Mouse (Mus musculus) hindbrain, postnatal 0 days (tissue): ENCODE results near the gene Krt88. TPM values are rescaled to one million over a fixed set of nuclear protein-coding genes. Genes with fewer than 3 reads are reported as not detected.
A peak's percentile ranks its signal among the peaks of the same experiment; 100 is the strongest.

ENCODE experiments used
- ATAC-seq: fragments of 200-750 bp; cut with Nextera tagmentation; 2 replicates; pipeline ENCODE4 v1.8.0; 2017; ENCODE audit warnings: mild to moderate bottlenecking, moderate TSS enrichment, moderate library complexity
- DNase-seq: peaks from one replicate; pipeline ENCODE4 v3.0.0-alpha.2; 2015; ENCODE audit warnings: low spot score
- H3K27ac ChIP-seq: fragments of 300-500 bp; sonication (generic); 2 replicates; pipeline ENCODE4 v1.5.1; 2014; ENCODE audit warnings: mild to moderate bottlenecking
- H3K27me3 ChIP-seq: fragments of 300-500 bp; sonication (generic); 2 replicates; pipeline ENCODE4 v1.6.1; 2014; ENCODE audit warnings: low read length, mixed read lengths; ENCODE audit not compliant: insufficient read depth
- H3K36me3 ChIP-seq: fragments of 300-500 bp; sonication (generic); 2 replicates; pipeline ENCODE4 v1.6.1; 2014; ENCODE audit warnings: low read length, mixed read lengths; ENCODE audit not compliant: insufficient read depth
- H3K4me1 ChIP-seq: fragments of 300-500 bp; sonication (generic); 2 replicates; pipeline ENCODE4 v1.6.1; 2014; ENCODE audit warnings: antibody characterized with exemption, low read length, mixed read lengths; ENCODE audit not compliant: insufficient read depth
- H3K4me2 ChIP-seq: fragments of 300-500 bp; sonication (generic); 2 replicates; pipeline ENCODE4 v1.6.1; 2014; ENCODE audit warnings: low read depth, mild to moderate bottlenecking, low read length, moderate library complexity, mixed read lengths
- H3K4me3 ChIP-seq: fragments of 300-500 bp; sonication (generic); 2 replicates; pipeline ENCODE4 v1.5.1; 2014; ENCODE audit warnings: low read length
- H3K9ac ChIP-seq: fragments of 300-500 bp; sonication (generic); replicated peaks from 2 replicates; pipeline ENCODE4 v1.6.1; 2014; ENCODE audit warnings: mild to moderate bottlenecking, low read length, moderate library complexity, mixed read lengths
- H3K9me3 ChIP-seq: fragments of 300-500 bp; sonication (generic); 2 replicates; pipeline ENCODE4 v1.6.1; 2016; ENCODE audit warnings: low read length, mixed read lengths
- CTCF ChIP-seq: IDR thresholded peaks from 2 replicates; pipeline ENCODE4 v1.5.1; 2016; ENCODE audit warnings: antibody characterized with exemption, control low read depth, low read depth
- WGBS: fragments of 180-500 bp; shearing (Covaris S2); extraction: QIAGEN DNeasy Blood & Tissue Kit; methylation state at CpG from one replicate; pipeline ENCODE4 v1.1.7; 2014; 5-methylcytosine and 5-hydroxymethylcytosine counted together
- polyA plus RNA-seq: library from polyadenylated mRNA; unstranded; fragments of >200 nt; fragmentation: Nextera tagmentation; extraction: Ambion mirVana; gene quantifications from 2 replicates; pipeline ENCODE4 v1.2.1, GENCODE M21; 2015
- total RNA-seq: library from RNA; depleted of rRNA; stranded (reverse); fragments of >200 nt; gene quantifications from 2 replicates; pipeline ENCODE4 v1.2.3, GENCODE M21; 2014

Gene Krt88
- total and polyA plus RNA-seq, 2 experiments from 2014 or later: 0.16 TPM; not detected in 1

DNA sequence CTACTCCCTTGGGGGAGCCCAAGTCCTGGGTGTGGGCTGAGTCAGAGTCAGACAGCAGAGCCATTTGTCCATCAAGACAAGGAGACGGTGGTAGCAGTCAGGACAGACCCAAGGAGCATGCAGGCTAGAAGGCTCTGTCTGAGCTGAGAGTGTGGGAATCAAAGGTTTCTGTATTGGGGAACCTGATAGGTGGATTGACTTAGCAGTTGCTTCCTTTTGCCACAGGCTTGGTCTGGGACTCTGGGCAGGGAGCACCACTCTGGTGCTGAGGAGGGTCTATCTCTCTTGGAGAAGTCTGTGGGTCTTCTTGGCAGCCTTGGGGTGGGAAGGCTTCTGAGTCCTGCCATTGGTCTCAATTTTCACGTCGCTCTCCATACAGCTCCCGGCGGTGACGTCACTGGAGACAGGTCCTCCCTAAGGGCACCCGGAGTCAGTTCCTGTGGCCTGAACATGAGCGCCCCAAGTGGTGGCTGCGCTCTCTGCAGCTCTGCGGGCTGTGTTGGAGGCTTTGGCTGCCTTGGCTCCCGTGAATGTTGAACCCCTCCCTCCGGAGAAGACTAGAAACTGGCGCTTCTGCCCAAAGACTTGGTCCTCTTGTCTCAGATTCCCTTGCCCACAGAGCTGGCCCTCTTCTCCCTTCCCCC, 5.7 kb downstream of the Krt88 start:
- no peak overlapping the region for H3K4me2 ChIP-seq
- H3K4me3 ChIP-seq: no peak overlapping the region
- H3K27me3 ChIP-seq: no peaks in the 10 kb centered on the region
- no peak overlapping the region for H3K27ac ChIP-seq
- no peaks in the 10 kb centered on the region for H3K9me3 ChIP-seq
- ATAC-seq (peak; percentile 87), DNase-seq (peak; percentile 78)
- TF ChIP-seq CTCF: peak; percentile 82
- no peak overlapping the region for H3K9ac ChIP-seq
- 7% methylated on average over 13 of the region's 13 CpGs for WGBS
- H3K4me1 ChIP-seq: peaks cover under 1% of the 10 kb centered on the region; the same call in 1 of the 2 replicates
- H3K36me3 ChIP-seq: no peaks in the 10 kb centered on the region

DNA sequence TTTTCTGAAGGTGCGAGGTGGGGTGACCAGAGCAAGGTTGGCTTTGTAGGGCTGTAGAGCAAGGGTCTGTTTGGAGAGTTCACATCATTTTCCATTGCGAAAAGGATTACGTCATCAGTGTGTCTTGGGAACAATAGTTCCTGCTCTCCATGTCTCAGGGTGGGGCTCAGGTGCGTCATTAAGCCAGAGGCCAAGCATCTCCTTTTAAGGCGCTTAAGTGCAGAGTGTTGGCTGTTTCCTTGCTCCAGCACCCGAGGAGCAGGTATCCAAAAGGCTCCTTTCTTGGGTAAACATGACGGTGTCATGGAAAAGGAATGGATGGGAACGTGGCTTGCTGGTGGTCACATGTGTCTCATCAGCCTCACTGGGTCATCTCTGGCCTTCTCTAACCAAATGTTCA, 7.2 kb downstream of the Krt88 start:
- Histone ChIP-seq H3K4me3 (no peak overlapping the region), H3K9ac (no peak overlapping the region), H3K36me3 (no peaks in the 10 kb centered on the region), H3K4me1 (peaks cover 4% of the 10 kb centered on the region; the same call in 1 of the 2 replicates), H3K27me3 (no peaks in the 10 kb centered on the region), H3K27ac (no peak overlapping the region), H3K9me3 (no peaks in the 10 kb centered on the region), H3K4me2 (no peak overlapping the region)
- WGBS: 88% methylated on average over 8 of the region's 8 CpGs
- TF ChIP-seq CTCF: no peak
- no peak for DNase-seq
- no peak for ATAC-seq

DNA sequence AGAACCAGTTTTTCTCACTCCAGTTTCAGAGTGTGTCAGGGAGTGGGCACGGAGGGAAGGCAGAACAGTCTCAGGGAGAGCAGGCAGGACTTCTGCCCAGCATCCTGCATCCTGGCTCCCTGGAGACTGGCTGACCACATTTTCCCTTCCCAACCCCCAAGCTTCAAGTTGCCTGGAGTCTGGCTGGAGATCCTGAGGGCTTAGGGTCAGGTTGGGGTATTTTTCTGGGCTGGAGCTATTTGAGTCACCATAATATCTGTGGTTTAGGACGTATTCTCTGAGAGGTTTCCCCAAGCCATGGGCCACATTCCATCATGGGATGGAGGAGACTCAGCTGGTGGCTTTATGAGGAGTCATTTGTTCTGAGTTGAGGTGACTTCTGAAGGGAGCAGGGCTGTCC, 7.7 kb downstream of the Krt88 start:
- H3K4me1 ChIP-seq: peaks cover 4% of the 10 kb centered on the region; the same call in 1 of the 2 replicates
- DNase-seq: no peak
- WGBS: 85% methylated on average over 2 of the region's 2 CpGs
- H3K9ac ChIP-seq: no peak overlapping the region
- no peak for TF ChIP-seq CTCF
- H3K27ac ChIP-seq: no peak overlapping the region
- no peak overlapping the region for H3K4me2 ChIP-seq
- ATAC-seq: no peak
- H3K9me3 ChIP-seq: no peaks in the 10 kb centered on the region
- H3K27me3 ChIP-seq: no peaks in the 10 kb centered on the region
- no peak overlapping the region for H3K4me3 ChIP-seq
- no peaks in the 10 kb centered on the region for H3K36me3 ChIP-seq

DNA sequence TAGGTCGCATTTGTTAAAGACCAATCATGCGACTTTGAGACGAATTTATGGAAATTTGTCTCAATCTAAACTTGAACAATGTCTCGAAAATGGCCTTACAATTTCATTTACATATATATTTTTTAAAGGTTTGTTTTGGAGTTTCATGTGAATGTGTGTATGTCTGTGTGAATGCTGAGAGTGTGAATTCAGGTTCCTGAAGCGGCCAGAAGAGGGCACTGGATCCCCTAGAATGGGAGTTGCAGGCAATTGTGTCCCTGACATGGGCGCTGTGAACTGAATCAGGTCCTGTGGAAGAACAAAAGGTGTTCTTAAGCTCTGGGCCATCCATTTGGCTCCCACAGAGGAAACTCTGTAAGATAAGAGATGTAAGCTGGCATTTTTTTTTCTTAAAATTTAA, 8.3 kb downstream of the Krt88 start:
- H3K9me3 ChIP-seq: no peaks in the 10 kb centered on the region
- DNase-seq: no peak
- 93% methylated on average over 6 of the region's 6 CpGs for WGBS
- H3K36me3 ChIP-seq: no peaks in the 10 kb centered on the region
- H3K9ac ChIP-seq: no peak overlapping the region
- ATAC-seq: no peak
- no peak overlapping the region for H3K27ac ChIP-seq
- H3K4me3 ChIP-seq: no peak overlapping the region
- H3K4me2 ChIP-seq: no peak overlapping the region
- peaks cover 4% of the 10 kb centered on the region; the same call in 1 of the 2 replicates for H3K4me1 ChIP-seq
- TF ChIP-seq CTCF: no peak
- H3K27me3 ChIP-seq: no peaks in the 10 kb centered on the region

DNA sequence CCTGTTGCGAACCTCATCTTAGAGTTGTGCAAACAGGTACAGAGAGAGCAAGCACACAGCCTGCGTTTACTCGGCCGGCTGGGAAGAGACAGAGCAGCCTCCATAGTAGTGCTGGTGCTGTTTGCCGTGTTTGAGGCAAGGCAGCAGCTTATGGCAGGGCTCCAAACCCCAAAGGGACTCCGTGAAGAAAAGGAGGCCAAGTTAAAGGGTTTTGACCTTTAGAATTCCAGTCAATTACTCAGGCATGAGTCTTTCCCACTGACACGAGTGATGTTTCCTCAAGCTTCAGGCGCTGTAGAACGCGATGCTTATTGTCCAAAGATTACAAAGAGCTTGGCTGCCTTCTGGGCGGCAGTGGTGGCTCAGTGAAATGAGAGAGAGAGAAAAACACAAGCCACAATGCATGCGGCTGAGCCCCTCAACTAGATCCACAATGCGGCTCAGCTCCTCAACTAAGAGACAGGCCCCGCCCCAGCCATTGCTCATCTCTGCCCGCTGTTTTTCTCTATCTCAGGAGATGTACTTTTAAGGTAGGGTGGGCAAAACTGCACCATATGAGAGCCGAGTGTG, 10.9 kb downstream of the Krt88 start:
- H3K9me3 ChIP-seq: no peaks in the 10 kb centered on the region
- H3K27ac ChIP-seq: 0 out of 2 replicates have a peak overlapping the region, but pooled peaks have one; percentile 26
- peaks cover 4% of the 10 kb centered on the region; the same call in 1 of the 2 replicates for H3K4me1 ChIP-seq
- ATAC-seq (no peak), DNase-seq (peak; percentile 32)
- H3K36me3 ChIP-seq: no peaks in the 10 kb centered on the region
- TF ChIP-seq CTCF: no peak; the same call in 1 of the 2 replicates
- 28% methylated on average over 16 of the region's 16 CpGs for WGBS
- no peaks in the 10 kb centered on the region for H3K27me3 ChIP-seq
- H3K4me3 ChIP-seq: no peak overlapping the region
- H3K4me2 ChIP-seq: no peak overlapping the region
- H3K9ac ChIP-seq: no peak overlapping the region

DNA sequence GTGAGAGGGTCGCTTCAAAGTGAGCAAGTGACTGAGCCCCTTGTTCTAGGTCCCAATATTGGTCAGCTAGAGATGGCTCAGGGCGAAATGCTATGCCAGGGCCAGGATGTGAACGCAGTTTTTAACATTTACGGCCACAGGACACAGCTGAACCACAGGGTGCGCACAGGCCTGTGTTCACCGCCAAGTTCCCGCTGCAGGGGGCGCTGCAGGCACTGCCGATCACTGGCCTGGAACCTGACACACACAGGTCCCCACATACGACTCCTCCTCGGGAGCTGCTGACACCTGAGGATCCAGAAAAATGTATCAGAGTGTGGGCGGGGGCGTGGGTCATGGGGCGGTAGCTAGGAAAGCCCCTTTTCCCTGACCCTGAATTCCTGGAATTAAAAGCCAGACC, 11.7 kb downstream of the Krt88 start:
- ATAC-seq (no peak), DNase-seq (no peak)
- H3K9ac ChIP-seq: no peak overlapping the region
- peak; percentile 46 for TF ChIP-seq CTCF
- no peak overlapping the region for H3K4me2 ChIP-seq
- H3K27ac ChIP-seq: no peak overlapping the region
- H3K36me3 ChIP-seq: no peaks in the 10 kb centered on the region
- H3K27me3 ChIP-seq: no peaks in the 10 kb centered on the region
- 83% methylated on average over 14 of the region's 14 CpGs for WGBS
- H3K9me3 ChIP-seq: no peaks in the 10 kb centered on the region
- H3K4me3 ChIP-seq: no peak overlapping the region
- peaks cover 4% of the 10 kb centered on the region; the same call in 1 of the 2 replicates for H3K4me1 ChIP-seq

DNA sequence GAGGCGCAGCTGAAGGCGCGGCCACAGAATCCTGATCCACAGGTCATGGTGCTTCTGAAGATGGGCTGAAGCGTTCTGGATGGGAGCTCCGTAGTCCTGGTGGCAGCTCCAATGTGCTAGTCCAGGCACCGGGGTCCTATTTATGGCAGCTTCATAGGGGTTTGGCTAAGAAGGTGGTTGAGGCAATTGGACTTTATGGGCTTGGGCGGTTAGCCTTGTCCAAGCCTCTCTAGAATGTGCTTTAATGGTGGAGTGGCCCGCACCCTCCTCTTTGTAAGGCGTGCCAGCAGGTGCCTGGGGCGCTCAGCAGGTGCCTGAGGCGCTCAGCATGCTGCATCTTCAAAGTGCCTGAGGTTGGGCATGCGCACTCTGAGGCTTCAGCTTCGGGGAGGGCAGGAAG, 16.1 kb downstream of the Krt88 start, which contains the start of gene Krt81:
TSS of gene Krt81 (minus strand) at position 101 of the 400 bp plus-strand sequence.
- 88% methylated on average over 13 of the region's 13 CpGs for WGBS
- Histone ChIP-seq H3K27ac (no peak within 1 kb of the TSS), H3K4me1 (no peaks in the 10 kb centered on the region), H3K9me3 (no peaks in the 10 kb centered on the region), H3K4me3 (no peak within 1 kb of the TSS), H3K4me2 (no peak within 1 kb of the TSS), H3K9ac (no peak within 1 kb of the TSS), H3K27me3 (no peaks in the 10 kb centered on the region), H3K36me3 (no peaks in the 10 kb centered on the region)
- TF ChIP-seq CTCF: no peak
- DNase-seq: no peak
- ATAC-seq: no peak
